Mouse (Mus musculus) stomach, postnatal 0 days (tissue): ENCODE measurements around the gene Il1rapl2.

Experiments used
- CTCF ChIP-seq: IDR thresholded peaks from 2 replicates; pipeline ENCODE4 v1.5.1; 2016; ENCODE audit warnings: antibody characterized with exemption, low read depth, mild to moderate bottlenecking, moderate library complexity
- EP300 ChIP-seq: optimal IDR thresholded peaks from 2 replicates; pipeline ENCODE3; 2016; ENCODE audit warnings: antibody characterized with exemption

GRCm38 (mm10) chrX:137548348-137548747, 22.1 kb upstream of the Il1rapl2 start:
- no peak for TF ChIP-seq CTCF
- TF ChIP-seq EP300, result no peak
